Mouse (Mus musculus) CH12.LX (cell line): ENCODE measurements around the gene Lrrn2. TPM values are rescaled to one million over a fixed set of nuclear protein-coding genes. Genes with fewer than 3 reads are reported as not detected.

Source experiments
- DNase-seq: peaks from one replicate; pipeline ENCODE4 v3.0.0-alpha.2; 2013; ENCODE audit errors: extremely low read depth
- H3K27ac ChIP-seq: 2 replicates; pipeline ENCODE4 v1.5.1; 2012; ENCODE audit warnings: low read depth, mild to moderate bottlenecking, control low read depth, moderate library complexity; ENCODE audit not compliant: insufficient read depth
- H3K27me3 ChIP-seq: replicated peaks from 2 replicates; pipeline ENCODE3; 2012; ENCODE audit warnings: inconsistent platforms
- H3K36me3 ChIP-seq, 2 experiments: replicated peaks in 1 of 2; 2 replicates each; pipeline versions ENCODE3 to v1.6.1; 2012; ENCODE audit warnings: inconsistent platforms in 1 of 2, low read length in 1 of 2, mild to moderate bottlenecking in 1 of 2, mixed read lengths in 1 of 2, moderate library complexity in 1 of 2; ENCODE audit not compliant: control insufficient read depth in 1 of 2, insufficient read depth in 1 of 2
- H3K4me1 ChIP-seq, 2 experiments: 2 replicates each; pipeline ENCODE4 v1.6.1; 2012; ENCODE audit warnings: inconsistent platforms in 1 of 2, moderate library complexity in 1 of 2; ENCODE audit not compliant: insufficient read depth in 2 of 2, control insufficient read depth in 1 of 2
- H3K4me2 ChIP-seq: 2 replicates; pipeline ENCODE4 v1.6.1; 2012; ENCODE audit warnings: low read depth, mild to moderate bottlenecking, control low read depth; ENCODE audit not compliant: poor library complexity, insufficient read depth, severe bottlenecking
- H3K4me3 ChIP-seq, 3 experiments: fragments of 150-350 bp in 1 of 3; sonication (generic) in 1 of 3; replicated peaks in 1 of 3; 2 replicates each; pipeline versions ENCODE3 to v1.5.1; 2011 to 2012; ENCODE audit warnings: low read depth in 2 of 3, low read length in 2 of 3, mild to moderate bottlenecking in 2 of 3, moderate library complexity in 2 of 3, control low read depth in 1 of 3, improper control_type of control experiment in 1 of 3, inconsistent platforms in 1 of 3, mixed read lengths in 1 of 3; ENCODE audit not compliant: poor library complexity in 1 of 3
- H3K79me2 ChIP-seq: replicated peaks from 2 replicates; pipeline ENCODE4 v1.6.1; 2012; ENCODE audit warnings: mild to moderate bottlenecking, moderate library complexity; ENCODE audit not compliant: control insufficient read depth, poor library complexity, insufficient read depth, severe bottlenecking; ENCODE audit errors: extremely low read depth
- H3K9ac ChIP-seq: 2 replicates; pipeline ENCODE4 v1.6.1; 2012; ENCODE audit warnings: low read depth, mild to moderate bottlenecking, control low read depth, moderate library complexity; ENCODE audit not compliant: insufficient read depth
- H3K9me3 ChIP-seq: replicated peaks from 2 replicates; pipeline ENCODE3; 2012; ENCODE audit warnings: low read length, inconsistent platforms, mixed read lengths
- CHD1 ChIP-seq: IDR thresholded peaks from 2 replicates; pipeline ENCODE4 v1.6.1; 2012; ENCODE audit warnings: low read depth, low read length, improper control_type of control experiment, inconsistent platforms
- E2F4 ChIP-seq: IDR thresholded peaks from 2 replicates; pipeline ENCODE4 v1.6.1; 2011; ENCODE audit warnings: low read depth, low read length, improper control_type of control experiment; ENCODE audit not compliant: insufficient replicate concordance
- ELF1 ChIP-seq: IDR thresholded peaks from 2 replicates; pipeline ENCODE4 v1.6.1; 2014; ENCODE audit warnings: low read depth, mild to moderate bottlenecking, inconsistent platforms, low read length, improper control_type of control experiment
- EP300 ChIP-seq: IDR thresholded peaks from 2 replicates; pipeline ENCODE4 v1.6.1; 2011; ENCODE audit warnings: low read length, improper control_type of control experiment
- ETS1 ChIP-seq: conservative IDR thresholded peaks from 2 replicates; pipeline ENCODE4 v1.6.1; 2012; ENCODE audit warnings: low read depth, mild to moderate bottlenecking, inconsistent platforms, low read length, improper control_type of control experiment, moderate library complexity
- IRF4 ChIP-seq: IDR thresholded peaks from 2 replicates; pipeline ENCODE4 v1.6.1; 2014; ENCODE audit warnings: low read depth, mild to moderate bottlenecking, inconsistent platforms, low read length, improper control_type of control experiment
- KAT2A ChIP-seq: IDR thresholded peaks from 2 replicates; pipeline ENCODE4 v1.6.1; 2012; ENCODE audit warnings: low read length, improper control_type of control experiment, inconsistent platforms; ENCODE audit not compliant: insufficient replicate concordance
- MAX ChIP-seq: IDR thresholded peaks from 2 replicates; pipeline ENCODE4 v1.6.1; 2011; ENCODE audit warnings: low read length, improper control_type of control experiment
- MAZ ChIP-seq: IDR thresholded peaks from 2 replicates; pipeline ENCODE4 v1.6.1; 2012; ENCODE audit warnings: low read depth, mild to moderate bottlenecking, inconsistent platforms, low read length, improper control_type of control experiment, moderate library complexity
- MEF2A ChIP-seq: IDR thresholded peaks from 2 replicates; pipeline ENCODE4 v1.6.1; 2014; ENCODE audit warnings: low read depth, mild to moderate bottlenecking, inconsistent platforms, low read length, improper control_type of control experiment, borderline replicate concordance
- MXI1 ChIP-seq: IDR thresholded peaks from 2 replicates; pipeline ENCODE4 v1.6.1; 2011; ENCODE audit warnings: mild to moderate bottlenecking, low read depth, low read length, improper control_type of control experiment
- NELFE ChIP-seq: IDR thresholded peaks from 2 replicates; pipeline ENCODE4 v1.6.1; 2011; ENCODE audit warnings: low read depth, low read length, improper control_type of control experiment
- NRF1 ChIP-seq: IDR thresholded peaks from 2 replicates; pipeline ENCODE4 v1.6.1; 2014; ENCODE audit warnings: low read depth, mild to moderate bottlenecking, inconsistent platforms, low read length, improper control_type of control experiment, moderate library complexity
- PAX5 ChIP-seq: IDR thresholded peaks from 2 replicates; pipeline ENCODE4 v1.6.1; 2012; ENCODE audit warnings: low read length, inconsistent platforms, mixed read lengths
- POLR2A ChIP-seq: IDR thresholded peaks from 2 replicates; pipeline ENCODE4 v1.6.1; 2011; ENCODE audit warnings: low read depth, mild to moderate bottlenecking, improper control_type of control experiment, low read length
- RAD21 ChIP-seq: IDR thresholded peaks from 2 replicates; pipeline ENCODE4 v1.6.1; 2011; ENCODE audit warnings: low read depth, mild to moderate bottlenecking, low read length, improper control_type of control experiment, moderate library complexity
- SMC3 ChIP-seq: IDR thresholded peaks from 2 replicates; pipeline ENCODE4 v1.6.1; 2011; ENCODE audit warnings: low read depth, low read length, improper control_type of control experiment
- TBP ChIP-seq: conservative IDR thresholded peaks from 2 replicates; pipeline ENCODE4 v1.6.1; 2011; ENCODE audit warnings: low read depth, low read length, improper control_type of control experiment
- TCF12 ChIP-seq: IDR thresholded peaks from 2 replicates; pipeline ENCODE4 v1.6.1; 2014; ENCODE audit warnings: low read depth, mild to moderate bottlenecking, inconsistent platforms, low read length, improper control_type of control experiment
- USF1 ChIP-seq: IDR thresholded peaks from 2 replicates; pipeline ENCODE4 v1.6.1; 2014; ENCODE audit warnings: low read depth, mild to moderate bottlenecking, inconsistent platforms, low read length, improper control_type of control experiment
- USF2 ChIP-seq: conservative IDR thresholded peaks from 2 replicates; pipeline ENCODE4 v1.6.1; 2011; ENCODE audit warnings: low read depth, low read length, improper control_type of control experiment
- ZKSCAN1 ChIP-seq: IDR thresholded peaks from 2 replicates; pipeline ENCODE4 v1.6.1; 2012; ENCODE audit warnings: low read depth, inconsistent platforms, low read length, improper control_type of control experiment, borderline replicate concordance
- ZMIZ1 ChIP-seq: IDR thresholded peaks from 2 replicates; pipeline ENCODE4 v1.6.1; 2012; ENCODE audit warnings: low read depth, mild to moderate bottlenecking, inconsistent platforms, low read length, improper control_type of control experiment
- ZNF384 ChIP-seq: IDR thresholded peaks from 2 replicates; pipeline ENCODE4 v1.6.1; 2012; ENCODE audit warnings: low read depth, low read length, improper control_type of control experiment, inconsistent platforms
- dilution Hi-C: fragments of 300-500 bp; cut with MboI; formaldehyde crosslinking; loops from 2 replicates; pipeline ENCODE4 v1.14.3; 2020; ENCODE audit warnings: low sequenced_read_pairs; ENCODE audit not compliant: extremely low pct_unique_long_range_greater_than_20kb, extremely low pct_ligation_motif_present
- in situ Hi-C: fragments of 300-500 bp; cut with MboI; formaldehyde crosslinking; loops from 3 replicates; pipeline ENCODE4 v1.14.3; 2019; ENCODE audit warnings: low sequenced_read_pairs, low pct_ligation_motif_present, low pct_unique_long_range_greater_than_20kb, mixed read lengths
- polyA plus RNA-seq: library from polyadenylated mRNA; unstranded; fragments of >175 nt; gene quantifications from 2 replicates; pipeline ENCODE4 v1.2.1, GENCODE M21; 2012; ENCODE audit warnings: low read depth; ENCODE audit not compliant: insufficient read length
- total RNA-seq, 2 experiments: library from RNA; depleted of rRNA; stranded (reverse); fragments of 300-350 nt in 1 of 2; fragments of >200 nt in 1 of 2; gene quantifications; 2 replicates each; pipeline ENCODE4 v1.2.3; 2012 to 2014

Gene Lrrn2
- total and polyA plus RNA-seq, 3 experiments: not detected

DNA sequence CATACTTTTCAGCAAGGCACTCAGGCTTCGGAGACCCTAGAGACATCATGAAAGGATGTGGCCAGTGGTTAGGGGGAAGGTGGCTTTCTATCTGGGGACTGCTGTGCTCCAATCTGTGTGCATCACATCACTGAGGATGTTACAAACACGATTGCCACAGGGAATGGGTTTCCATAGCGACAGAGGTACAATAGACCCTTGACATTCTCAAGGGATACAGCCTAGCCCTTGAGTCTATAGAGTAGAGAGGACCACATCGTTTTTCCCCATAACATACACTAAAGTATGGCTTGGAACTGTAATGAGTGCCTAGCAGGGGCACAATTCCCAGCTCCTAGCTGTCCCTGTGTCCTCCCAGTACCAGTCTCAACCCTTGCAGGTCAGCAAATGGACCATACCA is 23.4 kb downstream of the Lrrn2 start:
- no peak overlapping the region for H3K9ac ChIP-seq
- H3K4me3 ChIP-seq: no peak overlapping the region
- dilution Hi-C loops (no loop called here), in situ Hi-C loops (no loop called here)
- H3K9me3 ChIP-seq: no peaks in the 10 kb centered on the region
- DNase-seq: no peak
- no peak overlapping the region for H3K27ac ChIP-seq
- no peaks in the 10 kb centered on the region for H3K4me1 ChIP-seq
- H3K36me3 ChIP-seq: no peaks in the 10 kb centered on the region
- H3K27me3 ChIP-seq: peaks cover 93% of the 10 kb centered on the region
- H3K4me2 ChIP-seq: no peak overlapping the region
- TF ChIP-seq KAT2A: no peak
- TF ChIP-seq MAX: no peak
- no peak for TF ChIP-seq RAD21
- no peak for TF ChIP-seq NELFE
- TF ChIP-seq TCF12: no peak
- no peak for TF ChIP-seq USF1
- H3K79me2 ChIP-seq: no peaks in the 10 kb centered on the region

DNA sequence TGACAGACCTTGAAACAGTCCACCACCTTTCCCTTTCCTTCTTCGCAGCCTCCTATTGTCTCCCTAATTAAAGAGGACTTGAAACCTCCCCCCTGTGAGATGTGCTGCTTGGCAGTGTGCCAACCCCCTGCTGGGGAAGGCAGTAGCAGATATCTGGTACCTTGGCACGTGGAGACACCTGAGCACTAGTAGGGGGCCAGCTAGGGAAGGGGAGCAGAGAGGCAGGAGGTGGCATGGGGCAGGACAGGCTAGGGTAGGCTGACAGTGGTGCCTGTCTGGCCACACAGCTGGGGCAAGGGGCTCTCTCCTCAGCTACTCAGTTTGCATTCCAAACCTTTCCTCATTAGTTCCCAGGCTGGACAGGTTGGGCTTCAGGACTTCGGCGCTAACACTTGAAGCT is 29.0 kb downstream of the Lrrn2 start:
- TF ChIP-seq TCF12 (no peak), SMC3 (no peak), MEF2A (no peak), NRF1 (no peak), USF2 (no peak), ZKSCAN1 (no peak), E2F4 (no peak), ZNF384 (no peak), CHD1 (no peak), TBP (no peak), ZMIZ1 (no peak), ELF1 (no peak), EP300 (no peak), IRF4 (no peak), PAX5 (no peak), RAD21 (no peak), MXI1 (no peak), POLR2A (no peak), MAZ (no peak), ETS1 (no peak)
- no peak overlapping the region for H3K4me2 ChIP-seq
- no peak overlapping the region for H3K27ac ChIP-seq
- no peak for DNase-seq
- H3K9me3 ChIP-seq: no peaks in the 10 kb centered on the region
- in situ Hi-C loops (no loop called here), dilution Hi-C loops (no loop called here)
- no peaks in the 10 kb centered on the region for H3K79me2 ChIP-seq
- no peak overlapping the region for H3K9ac ChIP-seq
- H3K36me3 ChIP-seq: no peaks in the 10 kb centered on the region
- peaks cover 91% of the 10 kb centered on the region for H3K27me3 ChIP-seq
- no peak overlapping the region for H3K4me3 ChIP-seq
- no peaks in the 10 kb centered on the region for H3K4me1 ChIP-seq
